Mouse (Mus musculus) stomach, embryonic 16.5 days (tissue): ENCODE results near the gene Ech1. TPM values are rescaled to one million over a fixed set of nuclear protein-coding genes. Genes with fewer than 3 reads are reported as not detected.
A peak's percentile ranks its signal among the peaks of the same experiment; 100 is the strongest.
"Not testable (repeated sequence)": the region's sequence is repeated elsewhere in the genome, so short reads cannot be mapped to it uniquely, and the experiment has no call there.

ENCODE experiments used
- ATAC-seq: fragments of 200-750 bp; cut with Nextera tagmentation; 2 replicates; pipeline ENCODE4 v1.8.0; 2017; ENCODE audit warnings: moderate number of reproducible peaks, moderate TSS enrichment; ENCODE audit not compliant: insufficient read depth, low FRiP score
- H3K27ac ChIP-seq: fragments of 300-500 bp; sonication (generic); 2 replicates; pipeline ENCODE4 v1.5.1; 2014; ENCODE audit warnings: low read length
- H3K27me3 ChIP-seq: fragments of 300-500 bp; sonication (generic); 2 replicates; pipeline ENCODE4 v1.6.1; 2014; ENCODE audit warnings: low read length, control low read depth, mixed read lengths; ENCODE audit not compliant: control insufficient read depth, insufficient read depth
- H3K36me3 ChIP-seq: fragments of 300-500 bp; sonication (generic); 2 replicates; pipeline ENCODE4 v1.6.1; 2014; ENCODE audit warnings: low read length; ENCODE audit not compliant: control insufficient read depth, insufficient read depth
- H3K4me1 ChIP-seq: fragments of 300-500 bp; sonication (generic); 2 replicates; pipeline ENCODE4 v1.6.1; 2014; ENCODE audit warnings: low read length, control low read depth, mixed read lengths; ENCODE audit not compliant: control insufficient read depth, insufficient read depth
- H3K4me2 ChIP-seq: fragments of 300-500 bp; sonication (generic); 2 replicates; pipeline ENCODE4 v1.6.1; 2014; ENCODE audit warnings: low read depth, low read length, mixed read lengths
- H3K4me3 ChIP-seq: fragments of 300-500 bp; sonication (generic); replicated peaks from 2 replicates; pipeline ENCODE4 v1.5.1; 2014; ENCODE audit warnings: mild to moderate bottlenecking, low read length
- H3K9ac ChIP-seq: fragments of 300-500 bp; sonication (generic); 2 replicates; pipeline ENCODE4 v1.6.1; 2014; ENCODE audit warnings: low read length
- H3K9me3 ChIP-seq: fragments of 300-500 bp; sonication (generic); replicated peaks from 2 replicates; pipeline ENCODE4 v1.6.1; 2016; ENCODE audit warnings: low read length, control low read depth; ENCODE audit not compliant: control insufficient read depth
- WGBS: fragments of 180-500 bp; shearing (Covaris S2); extraction: QIAGEN DNeasy Blood & Tissue Kit; methylation state at CpG from one replicate; pipeline ENCODE4 v1.1.7; 2014; 5-methylcytosine and 5-hydroxymethylcytosine counted together
- polyA plus RNA-seq: library from polyadenylated mRNA; unstranded; fragments of >200 nt; fragmentation: Nextera tagmentation; extraction: Ambion mirVana; gene quantifications from 2 replicates; pipeline ENCODE4 v1.2.1, GENCODE M21; 2015

Gene Ech1
- polyA plus RNA-seq, 1 experiment from 2014 or later = 230 TPM

DNA sequence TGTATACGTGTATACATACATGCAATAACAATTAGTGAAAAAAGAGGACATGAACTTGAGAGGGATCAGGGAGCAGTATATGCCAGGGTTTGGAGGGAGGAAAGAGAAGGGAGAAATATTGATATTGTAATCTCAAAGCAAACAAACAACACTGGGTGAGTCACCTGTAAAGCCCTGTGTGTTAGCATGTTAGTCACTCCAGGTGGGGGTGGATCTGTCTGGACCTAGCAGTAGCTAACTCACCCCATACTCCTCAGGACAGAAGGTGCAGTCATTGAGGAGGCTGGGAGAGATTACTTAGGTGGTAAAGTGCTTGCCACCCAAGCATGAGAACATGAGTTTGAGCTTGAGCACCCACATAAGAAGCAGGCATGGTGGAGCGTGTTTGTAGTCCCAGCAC lies 34.9 kb downstream of the Ech1 start:
- no peak overlapping the region for H3K4me3 ChIP-seq
- WGBS = 85% methylated on average over 2 of the region's 2 CpGs
- H3K27me3 ChIP-seq = no peaks in the 10 kb centered on the region
- H3K27ac ChIP-seq = peak overlapping the region; percentile 18; the same call in 1 of the 2 replicates
- peak; percentile 61; the same call in 1 of the 2 replicates for ATAC-seq
- H3K9me3 ChIP-seq = peaks cover 3% of the 10 kb centered on the region; the same call in 1 of the 2 replicates
- H3K4me1 ChIP-seq = peaks cover 15% of the 10 kb centered on the region; the same call in 1 of the 2 replicates
- H3K36me3 ChIP-seq = no peaks in the 10 kb centered on the region
- H3K4me2 ChIP-seq = no peak overlapping the region
- no peak overlapping the region for H3K9ac ChIP-seq

DNA sequence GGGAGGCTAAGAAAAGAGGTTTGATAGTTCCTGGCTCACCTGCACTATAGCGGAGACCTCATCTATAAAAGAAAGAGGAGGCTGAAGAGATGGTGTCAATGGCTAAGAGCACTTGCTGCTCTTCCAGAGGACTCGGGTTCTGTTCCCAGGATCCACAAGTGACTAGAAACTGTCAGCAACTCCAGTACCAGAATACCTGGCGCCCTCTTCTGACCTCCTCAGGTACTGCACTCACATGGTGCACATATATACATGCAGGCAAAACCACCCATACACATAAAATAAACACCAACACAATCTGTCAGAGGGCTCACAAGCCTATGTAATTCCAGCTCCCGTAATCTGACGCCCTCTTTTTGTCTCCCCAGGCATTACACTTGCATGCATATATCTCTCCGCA lies 35.9 kb downstream of the Ech1 start:
- H3K4me3 ChIP-seq = no peak overlapping the region
- no peaks in the 10 kb centered on the region for H3K36me3 ChIP-seq
- peaks cover 20% of the 10 kb centered on the region for H3K4me1 ChIP-seq
- no peak for ATAC-seq
- 86% methylated on average over 6 of the region's 6 CpGs for WGBS
- no peak overlapping the region for H3K4me2 ChIP-seq
- peaks cover 3% of the 10 kb centered on the region; the same call in 1 of the 2 replicates for H3K9me3 ChIP-seq
- H3K9ac ChIP-seq = no peak overlapping the region
- H3K27ac ChIP-seq = no peak overlapping the region
- H3K27me3 ChIP-seq = no peaks in the 10 kb centered on the region

DNA sequence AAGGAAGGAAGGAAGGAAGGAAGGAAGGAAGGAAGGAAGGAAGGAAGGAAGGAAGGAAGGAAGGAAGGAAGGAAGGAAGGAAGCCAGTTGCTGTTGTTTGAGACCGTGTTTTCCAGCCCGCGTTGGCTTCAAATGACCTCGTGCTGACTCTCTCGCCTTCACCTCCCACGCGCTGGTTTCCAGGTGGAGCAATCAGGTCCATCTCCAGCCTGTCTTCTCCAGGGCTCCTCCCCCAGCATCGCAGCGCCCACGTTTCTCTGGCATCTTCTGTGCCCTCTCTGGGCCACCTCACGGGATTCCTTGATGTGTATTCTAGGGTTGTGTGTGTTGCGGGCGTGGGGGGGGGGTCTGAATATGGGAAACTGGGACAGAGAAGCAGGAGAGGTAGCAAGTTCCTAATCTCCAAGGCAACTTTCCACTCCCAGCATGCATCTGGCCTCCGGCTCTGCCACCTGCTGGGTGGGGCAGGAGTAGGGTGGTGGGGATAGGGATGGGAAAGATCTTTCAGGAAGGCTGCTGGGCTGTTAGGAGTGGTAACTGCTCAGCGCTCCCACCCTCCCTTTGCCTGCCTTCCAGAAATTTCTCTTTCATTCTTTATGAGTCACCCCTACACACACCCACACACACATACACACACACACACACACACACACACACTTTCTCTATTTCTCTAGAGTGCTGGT lies 37.9 kb downstream of the Ech1 start:
- 63% methylated on average over 15 of the region's 15 CpGs for WGBS
- Histone ChIP-seq H3K36me3 (no peaks in the 10 kb centered on the region), H3K27me3 (no peaks in the 10 kb centered on the region), H3K4me3 (no peak overlapping the region), H3K4me2 (no peak overlapping the region), H3K27ac (peak overlapping the region; percentile 31; the same call in 1 of the 2 replicates), H3K9me3 (peaks cover 3% of the 10 kb centered on the region; the same call in 1 of the 2 replicates), H3K4me1 (peaks cover 30% of the 10 kb centered on the region), H3K9ac (no peak overlapping the region)
- no peak for ATAC-seq

GRCm38 (mm10) chr7:28863540-28863939 lies 38.5 kb downstream of the Ech1 start, which contains the start of gene Lgals7:
Gene Lgals7, plus strand, starts transcription at chr7:28863853.
- peak within 1 kb of the TSS; percentile 13; the same call in 1 of the 2 replicates for H3K4me2 ChIP-seq

GRCm38 (mm10) chr7:28864288-28864750 lies 39.3 kb downstream of the Ech1 start:
- peaks cover 3% of the 10 kb centered on the region; the same call in 1 of the 2 replicates for H3K9me3 ChIP-seq
- peaks cover 30% of the 10 kb centered on the region for H3K4me1 ChIP-seq
- H3K4me3 ChIP-seq = no peak overlapping the region
- H3K9ac ChIP-seq = peak overlapping the region; percentile 28; the same call in 1 of the 2 replicates
- 33% methylated on average over 9 of the region's 9 CpGs for WGBS
- no peaks in the 10 kb centered on the region for H3K36me3 ChIP-seq
- H3K4me2 ChIP-seq = peak overlapping the region; percentile 13; the same call in 1 of the 2 replicates
- no peaks in the 10 kb centered on the region for H3K27me3 ChIP-seq
- peak overlapping the region; percentile 31; the same call in 1 of the 2 replicates for H3K27ac ChIP-seq
- ATAC-seq = no peak

More at GRCm38 (mm10) chr7:28863540-28863939, 38.5 kb downstream of the Ech1 start, which contains the start of gene Lgals7:
- peak within 1 kb of the TSS; percentile 31; the same call in 1 of the 2 replicates for H3K27ac ChIP-seq
- peak within 1 kb of the TSS; percentile 28; the same call in 1 of the 2 replicates for H3K9ac ChIP-seq
- no peak for ATAC-seq
- no peaks in the 10 kb centered on the region for H3K27me3 ChIP-seq
- peaks cover 30% of the 10 kb centered on the region for H3K4me1 ChIP-seq
- no peaks in the 10 kb centered on the region for H3K36me3 ChIP-seq
- 84% methylated on average over 6 of the region's 6 CpGs for WGBS
- no peak within 1 kb of the TSS for H3K4me3 ChIP-seq
- peaks cover 3% of the 10 kb centered on the region; the same call in 1 of the 2 replicates for H3K9me3 ChIP-seq

DNA sequence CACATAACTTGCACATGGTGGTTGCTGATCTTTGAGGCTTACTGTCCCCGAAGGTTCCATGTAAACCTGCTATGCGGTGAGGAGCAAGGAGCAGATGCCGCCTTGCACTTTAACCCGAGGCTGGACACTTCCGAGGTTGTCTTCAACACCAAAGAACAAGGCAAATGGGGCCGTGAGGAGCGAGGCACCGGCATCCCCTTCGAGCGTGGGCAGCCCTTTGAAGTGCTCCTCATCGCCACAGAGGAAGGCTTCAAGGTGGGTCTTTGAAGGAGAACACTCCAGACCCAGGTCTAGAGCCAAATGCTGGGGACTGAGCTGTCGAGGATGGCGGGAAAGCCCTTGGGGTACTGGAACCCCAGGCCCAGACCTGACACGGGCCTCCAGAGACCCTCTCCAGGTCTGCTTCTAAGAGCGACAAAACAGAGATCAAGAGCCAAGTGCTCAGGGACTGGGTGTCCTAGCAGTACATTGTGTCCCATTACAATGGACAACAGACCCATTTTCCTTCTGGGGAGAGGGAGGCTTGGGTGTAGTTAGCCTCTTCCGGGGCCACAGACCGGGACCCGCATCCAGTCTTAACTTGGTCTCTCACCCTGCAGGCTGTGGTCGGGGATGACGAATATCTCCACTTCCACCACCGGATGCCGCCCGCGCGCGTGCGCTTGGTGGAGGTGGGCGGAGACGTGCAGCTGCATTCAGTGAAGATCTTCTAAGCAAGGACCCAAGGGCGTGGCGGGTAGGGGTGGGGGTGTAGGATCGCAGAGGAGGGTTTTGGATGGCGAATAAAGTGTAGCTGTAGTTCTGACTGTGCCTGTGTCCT lies 40.7 kb downstream of the Ech1 start:
- Histone ChIP-seq H3K36me3 (no peaks in the 10 kb centered on the region), H3K27me3 (no peaks in the 10 kb centered on the region), H3K4me1 (peaks cover 30% of the 10 kb centered on the region), H3K9ac (peak overlapping the region; percentile 56), H3K4me3 (peak overlapping the region; percentile 26), H3K27ac (peak overlapping the region; percentile 61), H3K9me3 (peaks cover 3% of the 10 kb centered on the region; the same call in 1 of the 2 replicates), H3K4me2 (peak overlapping the region; percentile 56)
- ATAC-seq = peak; percentile 84
- 36% methylated on average over 33 of the region's 33 CpGs for WGBS

DNA sequence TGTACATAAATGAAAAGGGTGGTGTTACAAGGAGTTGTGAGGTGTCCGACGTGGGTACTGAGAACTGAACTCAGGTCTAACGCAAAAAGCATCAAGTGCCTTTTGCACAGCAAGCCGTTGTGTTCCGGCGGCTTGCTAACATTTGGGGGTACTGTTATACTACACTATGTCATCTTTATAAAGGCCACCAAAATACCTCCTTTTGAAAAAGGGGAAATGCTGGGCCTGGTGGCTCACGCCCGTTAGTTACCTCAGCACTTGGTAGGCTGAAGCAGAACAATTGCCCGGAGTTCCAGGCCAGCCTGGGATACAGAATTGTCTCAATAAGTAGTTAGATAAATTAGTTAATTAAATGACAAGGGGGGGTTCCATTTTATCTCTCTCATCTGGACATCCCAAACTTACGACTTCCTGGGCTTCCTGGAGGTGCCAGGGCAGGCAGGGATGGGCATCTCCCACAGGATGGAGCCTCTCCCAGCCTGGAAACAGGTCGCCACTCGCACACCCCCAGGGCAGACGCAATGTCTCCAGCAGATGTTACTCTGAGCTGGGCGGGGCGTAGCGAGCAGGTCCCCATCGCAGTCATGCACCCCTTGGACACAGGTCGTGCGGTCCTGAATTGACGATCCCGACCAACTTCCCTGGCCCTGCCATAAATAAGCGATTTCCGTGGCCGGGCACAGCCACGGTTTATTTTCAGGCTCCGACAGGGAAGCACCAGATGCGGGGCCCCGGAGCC lies 41.9 kb downstream of the Ech1 start:
- no peak for ATAC-seq
- peak overlapping the region; percentile 62; the same call in 1 of the 2 replicates for H3K27ac ChIP-seq
- H3K4me2 ChIP-seq = no peak overlapping the region
- H3K9me3 ChIP-seq = no peaks in the 10 kb centered on the region
- 89% methylated on average over 28 of the region's 28 CpGs for WGBS
- peak overlapping the region; percentile 61; the same call in 1 of the 2 replicates for H3K9ac ChIP-seq
- no peaks in the 10 kb centered on the region for H3K27me3 ChIP-seq
- H3K36me3 ChIP-seq = no peaks in the 10 kb centered on the region
- peaks cover 30% of the 10 kb centered on the region for H3K4me1 ChIP-seq
- H3K4me3 ChIP-seq = no peak overlapping the region

DNA sequence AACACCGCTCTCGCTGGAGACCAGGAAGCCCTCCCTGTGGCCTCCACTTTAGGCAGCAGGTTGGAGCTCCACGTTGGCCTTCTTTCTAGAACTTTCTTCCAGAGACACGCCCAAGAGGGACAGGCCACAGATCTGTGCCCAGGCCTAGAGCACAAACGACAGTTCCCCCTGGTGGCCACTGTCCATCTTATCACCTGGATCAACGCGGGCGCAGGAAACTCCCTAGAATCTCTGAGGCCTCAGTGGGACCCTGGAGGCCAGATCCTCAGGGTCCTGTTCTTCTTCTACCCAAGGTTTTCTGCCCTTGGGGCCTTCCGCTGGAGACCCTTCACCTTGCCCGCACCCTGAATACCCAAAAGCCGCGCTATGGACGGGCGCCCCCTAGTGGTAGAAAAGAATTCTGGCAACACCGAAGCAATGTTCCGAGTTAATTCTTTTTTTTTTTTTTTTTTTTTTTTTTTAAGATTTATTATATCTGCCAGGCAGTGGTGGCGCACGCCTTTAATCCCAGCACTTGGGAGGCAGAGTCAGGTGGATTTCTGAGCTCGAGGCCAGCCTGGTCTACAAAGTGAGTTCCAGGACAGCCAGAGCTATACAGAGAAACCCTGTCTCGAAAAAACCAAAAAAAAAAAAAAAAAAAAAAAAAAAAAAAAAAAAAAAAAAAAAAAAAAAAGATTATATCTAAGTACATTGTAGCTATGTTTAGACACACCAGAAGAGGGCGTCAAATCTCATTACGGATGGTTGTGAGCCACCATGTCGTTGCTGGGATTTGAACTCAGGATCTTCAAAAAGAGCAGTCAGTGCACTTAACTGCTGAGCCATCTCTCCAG lies 42.7 kb downstream of the Ech1 start:
- Histone ChIP-seq H3K9ac (peak overlapping the region; percentile 61; the same call in 1 of the 2 replicates), H3K4me2 (peak overlapping the region; percentile 38), H3K27ac (peak overlapping the region; percentile 62; the same call in 1 of the 2 replicates), H3K4me1 (peaks cover 30% of the 10 kb centered on the region), H3K4me3 (0 out of 2 replicates have a peak overlapping the region, but pooled peaks have one; percentile 15)
- ATAC-seq = peak; percentile 30; the same call in 1 of the 2 replicates
- H3K9me3 ChIP-seq, H3K36me3 ChIP-seq, H3K27me3 ChIP-seq: not testable (repeated sequence)
- 26% methylated on average over 23 of the region's 23 CpGs for whole genome bisulfite sequencing
